Mouse (Mus musculus) stomach, postnatal 0 days (tissue): ENCODE results near the gene Lrp11. TPM values are rescaled to one million over a fixed set of nuclear protein-coding genes. Genes with fewer than 3 reads are reported as not detected.

Source experiments
- ATAC-seq: fragments of 200-750 bp; cut with Nextera tagmentation; 2 replicates; pipeline ENCODE4 v1.8.0; 2017; ENCODE audit not compliant: low FRiP score, low TSS enrichment
- DNase-seq: peaks from one replicate; pipeline ENCODE4 v3.0.0-alpha.2; 2016; ENCODE audit warnings: low spot score
- H3K27ac ChIP-seq: fragments of 300-500 bp; sonication (generic); replicated peaks from 2 replicates; pipeline ENCODE4 v1.5.1; 2014; ENCODE audit warnings: mild to moderate bottlenecking, control low read depth
- H3K27me3 ChIP-seq: fragments of 300-500 bp; sonication (generic); 2 replicates; pipeline ENCODE4 v1.6.1; 2014; ENCODE audit warnings: low read length; ENCODE audit not compliant: control insufficient read depth, insufficient read depth
- H3K36me3 ChIP-seq: fragments of 300-500 bp; sonication (generic); 2 replicates; pipeline ENCODE4 v1.6.1; 2014; ENCODE audit warnings: low read length, mixed read lengths; ENCODE audit not compliant: control insufficient read depth, insufficient read depth
- H3K4me1 ChIP-seq: fragments of 300-500 bp; sonication (generic); replicated peaks from 2 replicates; pipeline ENCODE4 v1.6.1; 2014; ENCODE audit warnings: antibody characterized with exemption; ENCODE audit not compliant: control insufficient read depth, insufficient read depth
- H3K4me2 ChIP-seq: fragments of 300-500 bp; sonication (generic); replicated peaks from 2 replicates; pipeline ENCODE4 v1.6.1; 2014; ENCODE audit warnings: low read depth, mild to moderate bottlenecking, control low read depth, moderate library complexity
- H3K4me3 ChIP-seq: fragments of 300-500 bp; sonication (generic); 2 replicates; pipeline ENCODE4 v1.5.1; 2014; ENCODE audit warnings: low read depth, low read length, control low read depth
- H3K9ac ChIP-seq: fragments of 300-500 bp; sonication (generic); 2 replicates; pipeline ENCODE4 v1.6.1; 2014; ENCODE audit warnings: mild to moderate bottlenecking, low read length, control low read depth, mixed read lengths
- H3K9me3 ChIP-seq: fragments of 300-500 bp; sonication (generic); 2 replicates; pipeline ENCODE4 v1.6.1; 2016; ENCODE audit warnings: low read length; ENCODE audit not compliant: control insufficient read depth
- CTCF ChIP-seq: IDR thresholded peaks from 2 replicates; pipeline ENCODE4 v1.5.1; 2016; ENCODE audit warnings: antibody characterized with exemption, low read depth, mild to moderate bottlenecking, moderate library complexity
- EP300 ChIP-seq: optimal IDR thresholded peaks from 2 replicates; pipeline ENCODE3; 2016; ENCODE audit warnings: antibody characterized with exemption
- WGBS: fragments of 180-500 bp; shearing (Covaris S2); extraction: QIAGEN DNeasy Blood & Tissue Kit; methylation state at CpG from one replicate; pipeline ENCODE4 v1.1.7; 2014; 5-methylcytosine and 5-hydroxymethylcytosine counted together
- polyA plus RNA-seq: library from polyadenylated mRNA; unstranded; fragments of >200 nt; fragmentation: Nextera tagmentation; extraction: Ambion mirVana; gene quantifications from 2 replicates; pipeline ENCODE4 v1.2.1, GENCODE M21; 2015

Lrp11 gene
- polyA plus RNA-seq, 1 experiment from 2014 or later, result 2.9 TPM

DNA sequence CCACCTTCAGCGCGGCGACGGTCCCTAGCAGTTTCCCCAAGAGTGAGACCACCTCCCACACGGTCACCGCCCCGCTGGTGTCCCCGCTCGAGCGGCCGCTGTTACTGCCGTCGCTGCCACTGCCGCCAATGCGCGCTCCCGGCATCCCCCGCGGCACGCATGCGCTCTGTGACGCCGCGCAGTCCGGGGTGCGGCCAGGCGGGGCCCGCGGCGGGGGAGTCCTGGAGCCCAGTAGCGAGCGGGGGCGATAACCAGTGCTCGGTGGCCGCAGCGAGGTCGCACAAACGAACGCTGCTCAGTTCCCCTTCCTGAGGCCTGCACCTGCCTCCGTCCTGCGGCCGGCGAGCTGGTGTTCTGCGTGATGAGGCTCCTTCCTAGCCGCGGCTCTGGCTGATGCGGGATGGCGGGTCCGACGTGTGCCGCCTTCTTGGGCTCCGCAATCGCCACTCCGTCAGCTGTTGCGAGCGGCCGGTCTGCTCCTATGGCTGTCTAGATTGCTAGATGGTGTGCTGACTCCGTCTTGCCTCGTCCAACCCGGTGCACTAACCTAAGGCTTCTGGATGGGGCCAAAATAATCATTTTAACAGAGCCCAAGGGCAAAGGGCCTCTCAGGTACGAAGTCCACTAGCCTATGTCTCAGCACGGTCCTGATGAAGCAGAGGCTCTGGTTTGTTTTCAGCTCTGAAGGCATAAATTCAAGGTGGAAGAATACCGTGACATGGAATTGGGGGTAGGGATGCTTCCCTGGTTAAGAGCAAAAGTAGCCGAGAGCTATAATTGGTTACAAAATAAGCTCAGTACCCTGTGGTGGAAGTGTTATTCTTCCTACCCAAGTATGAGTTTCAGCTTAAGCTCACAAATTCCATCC lies 73.8 kb downstream of the Lrp11 start:
- peak overlapping the region; percentile 81 for H3K4me2 ChIP-seq
- H3K4me1 ChIP-seq, result 0 out of 2 replicates have a peak, but pooled peaks cover 2% of the 10 kb centered on the region
- H3K9ac ChIP-seq, result peak overlapping the region; percentile 79
- no peaks in the 10 kb centered on the region for H3K27me3 ChIP-seq
- DNase-seq (peak; percentile 91), ATAC-seq (peak; percentile 95)
- H3K9me3 ChIP-seq, result no peaks in the 10 kb centered on the region
- TF ChIP-seq EP300 (no peak), CTCF (no peak)
- peak overlapping the region; percentile 93 for H3K27ac ChIP-seq
- H3K4me3 ChIP-seq, result peak overlapping the region; percentile 81
- under 1% methylated on average over 57 of the region's 64 CpGs for WGBS
- no peaks in the 10 kb centered on the region for H3K36me3 ChIP-seq

DNA sequence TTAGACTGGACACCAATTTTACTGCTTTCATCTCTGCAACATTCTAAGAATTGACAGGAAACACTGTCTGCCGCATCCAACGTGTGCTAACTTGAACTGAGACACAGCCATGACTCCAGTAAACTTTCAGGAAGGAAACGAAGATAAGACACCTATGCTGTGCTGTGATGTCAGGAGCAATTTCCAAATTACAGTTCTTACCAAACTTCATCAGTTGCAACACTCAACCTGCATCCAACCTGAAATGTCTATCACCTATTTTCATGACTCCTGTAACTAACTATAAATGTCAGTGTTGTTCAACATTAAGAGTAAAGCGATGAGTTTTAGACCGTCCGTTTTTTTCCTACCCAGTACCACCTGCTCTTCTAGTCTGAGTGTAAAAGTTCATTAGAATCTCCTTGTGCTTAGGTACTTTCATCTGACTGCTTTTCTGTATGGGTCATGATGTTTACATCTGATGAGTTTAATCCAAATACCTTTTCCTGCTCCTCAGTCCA lies 74.5 kb downstream of the Lrp11 start:
- 0 out of 2 replicates have a peak, but pooled peaks cover 2% of the 10 kb centered on the region for H3K4me1 ChIP-seq
- peak overlapping the region; percentile 81 for H3K4me2 ChIP-seq
- H3K4me3 ChIP-seq, result peak overlapping the region; percentile 81
- no peaks in the 10 kb centered on the region for H3K27me3 ChIP-seq
- TF ChIP-seq CTCF, result no peak
- TF ChIP-seq EP300, result no peak
- peak overlapping the region; percentile 79; the same call in 1 of the 2 replicates for H3K9ac ChIP-seq
- H3K27ac ChIP-seq, result no peak overlapping the region; the same call in 1 of the 2 replicates
- 52% methylated on average over 6 of the region's 6 CpGs for WGBS
- DNase-seq (no peak), ATAC-seq (no peak)
- no peaks in the 10 kb centered on the region for H3K36me3 ChIP-seq
- no peaks in the 10 kb centered on the region for H3K9me3 ChIP-seq

GRCm38 (mm10) chr10:7664889-7665288 lies 75.3 kb downstream of the Lrp11 start:
- ATAC-seq (no peak), DNase-seq (no peak)
- H3K36me3 ChIP-seq, result no peaks in the 10 kb centered on the region
- 0 out of 2 replicates have a peak, but pooled peaks cover 2% of the 10 kb centered on the region for H3K4me1 ChIP-seq
- no peak overlapping the region for H3K27ac ChIP-seq
- H3K4me2 ChIP-seq, result no peak overlapping the region
- H3K27me3 ChIP-seq, result no peaks in the 10 kb centered on the region
- 89% methylated on average over 1 of the region's 1 CpGs for WGBS
- H3K4me3 ChIP-seq, result no peak overlapping the region
- H3K9ac ChIP-seq, result no peak overlapping the region
- H3K9me3 ChIP-seq, result no peaks in the 10 kb centered on the region
- TF ChIP-seq CTCF, result no peak
- no peak for TF ChIP-seq EP300

GRCm38 (mm10) chr10:7667342-7667802 lies 77.8 kb downstream of the Lrp11 start, which contains the start of gene Nup43:
TSS of gene Nup43 (plus strand) at chr10:7667503.
- TF ChIP-seq CTCF (no peak), EP300 (no peak)

DNA sequence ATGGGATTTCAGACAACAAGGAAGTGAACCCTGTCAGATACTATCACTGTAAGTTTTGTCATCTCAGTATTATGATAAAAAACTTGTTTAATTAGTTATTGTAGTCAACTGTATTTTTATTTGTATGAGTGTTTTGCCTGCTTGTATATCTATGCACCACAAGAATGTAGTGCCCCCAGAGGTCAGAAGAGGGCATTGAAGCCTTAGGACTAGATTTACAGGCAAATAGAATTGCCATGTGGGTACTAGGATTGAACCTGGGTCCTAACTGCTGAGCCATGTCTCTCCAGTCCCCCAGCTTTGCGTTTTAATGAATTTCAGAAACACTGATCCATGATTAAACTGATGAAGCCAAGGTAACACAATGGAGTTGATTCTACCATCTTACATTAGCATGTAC lies 84.1 kb downstream of the Lrp11 start:
- TF ChIP-seq EP300 (no peak), CTCF (peak; percentile 64)
- H3K9ac ChIP-seq, result no peak overlapping the region
- no peak overlapping the region for H3K27ac ChIP-seq
- no peaks in the 10 kb centered on the region for H3K9me3 ChIP-seq
- H3K4me2 ChIP-seq, result no peak overlapping the region
- H3K27me3 ChIP-seq, result no peaks in the 10 kb centered on the region
- H3K36me3 ChIP-seq, result no peaks in the 10 kb centered on the region
- no peaks in the 10 kb centered on the region for H3K4me1 ChIP-seq
- ATAC-seq (no peak), DNase-seq (no peak)
- H3K4me3 ChIP-seq, result no peak overlapping the region
- WGBS, result 55% methylated on average over 1 of the region's 1 CpGs

More at GRCm38 (mm10) chr10:7667342-7667802, 77.8 kb downstream of the Lrp11 start, which contains the start of gene Nup43:
- WGBS, result 0% methylated on average over 24 of the region's 24 CpGs
- DNase-seq (peak; percentile 91), ATAC-seq (peak; percentile 88)
- H3K36me3 ChIP-seq, result no peaks in the 10 kb centered on the region
- peak within 1 kb of the TSS; percentile 70 for H3K4me3 ChIP-seq
- no peaks in the 10 kb centered on the region for H3K9me3 ChIP-seq
- H3K9ac ChIP-seq, result peak within 1 kb of the TSS; percentile 69
- H3K27ac ChIP-seq, result 0 out of 2 replicates have a peak within 1 kb of the TSS, but pooled peaks have one; percentile 30
- no peaks in the 10 kb centered on the region for H3K27me3 ChIP-seq
- 0 out of 2 replicates have a peak, but pooled peaks cover 2% of the 10 kb centered on the region for H3K4me1 ChIP-seq
- H3K4me2 ChIP-seq, result peak within 1 kb of the TSS; percentile 76

Other genes with a start within 250 kb of the Lrp11 start
- 0.56 and 0.59 TPM in 2 replicates for gene Ulbp1, start 116.2 kb upstream of the Lrp11 start, polyA plus RNA-seq
- gene Nup43, start 77.7 kb downstream of the Lrp11 start, polyA plus RNA-seq, result 16.7 and 17.5 TPM in 2 replicates
- 61.0 and 65.7 TPM in 2 replicates for gene Pcmt1, start 91.3 kb downstream of the Lrp11 start, polyA plus RNA-seq
- gene Lats1, start 91.4 kb downstream of the Lrp11 start, polyA plus RNA-seq, result 4.7 TPM in 2 replicates
- gene Katna1, start 136.2 kb downstream of the Lrp11 start, polyA plus RNA-seq, result 40.2 and 42.5 TPM in 2 replicates
- 88.8 and 95.0 TPM in 2 replicates for gene Ginm1, start 203.0 kb downstream of the Lrp11 start, polyA plus RNA-seq
- gene Ppil4, start 203.1 kb downstream of the Lrp11 start, polyA plus RNA-seq, result 21.3 and 23.3 TPM in 2 replicates
- gene Zc3h12d, start 242.7 kb downstream of the Lrp11 start, polyA plus RNA-seq, result 0.17 and 0.28 TPM in 2 replicates